Mouse (Mus musculus): ENCODE measurements around the gene Tnfaip2. TPM values are rescaled to one million over a fixed set of nuclear protein-coding genes. Genes with fewer than 3 reads are reported as not detected.

Gene Tnfaip2
- total and polyA plus RNA-seq, 3 experiments: 12.2 to 19.5 (median 15.8) TPM

- DNase-seq: no peak
Observed at GRCm38 (mm10) chr12:111427438-111428113, 14.7 kb upstream of the Tnfaip2 start.

GRCm38 (mm10) chr12:111428364-111428763 is 13.9 kb upstream of the Tnfaip2 start:
- no peak for DNase-seq

- DNase-seq: peak; percentile 71
Observed at GRCm38 (mm10) chr12:111428961-111429911, 13.0 kb upstream of the Tnfaip2 start.

GRCm38 (mm10) chr12:111430049-111430867 is 12.0 kb upstream of the Tnfaip2 start:
- DNase-seq: peak; percentile 73

- no peak for DNase-seq
Observed at GRCm38 (mm10) chr12:111430868-111431817, 11.1 kb upstream of the Tnfaip2 start.

- DNase-seq: no peak
Observed at GRCm38 (mm10) chr12:111432097-111432496, 10.2 kb upstream of the Tnfaip2 start.

GRCm38 (mm10) chr12:111432751-111433331 is 9.4 kb upstream of the Tnfaip2 start:
- no peak for DNase-seq

GRCm38 (mm10) chr12:111434164-111434744 is 8.0 kb upstream of the Tnfaip2 start:
- no peak for DNase-seq

- DNase-seq: peak; percentile 74
Observed at GRCm38 (mm10) chr12:111434745-111435327, 7.4 kb upstream of the Tnfaip2 start.

- DNase-seq: no peak
Observed at GRCm38 (mm10) chr12:111436170-111436569, 6.1 kb upstream of the Tnfaip2 start.

- no peak for DNase-seq
Observed at GRCm38 (mm10) chr12:111436640-111437039, 5.6 kb upstream of the Tnfaip2 start.

- DNase-seq: peak; percentile 85
Observed at GRCm38 (mm10) chr12:111437222-111437900, 4.9 kb upstream of the Tnfaip2 start.

GRCm38 (mm10) chr12:111438850-111439249 is 3.4 kb upstream of the Tnfaip2 start:
- no peak for DNase-seq

- DNase-seq: no peak
Observed at GRCm38 (mm10) chr12:111440701-111441373, 1.4 kb upstream of the Tnfaip2 start.

- DNase-seq: no peak
Observed at GRCm38 (mm10) chr12:111441523-111441922, 746 bp upstream of the Tnfaip2 start.

- no peak for DNase-seq
Observed at GRCm38 (mm10) chr12:111443011-111443870, 972 bp downstream of the Tnfaip2 start.

Data from adrenal gland, adult 2 months (tissue).